In the genomic region with DNA sequence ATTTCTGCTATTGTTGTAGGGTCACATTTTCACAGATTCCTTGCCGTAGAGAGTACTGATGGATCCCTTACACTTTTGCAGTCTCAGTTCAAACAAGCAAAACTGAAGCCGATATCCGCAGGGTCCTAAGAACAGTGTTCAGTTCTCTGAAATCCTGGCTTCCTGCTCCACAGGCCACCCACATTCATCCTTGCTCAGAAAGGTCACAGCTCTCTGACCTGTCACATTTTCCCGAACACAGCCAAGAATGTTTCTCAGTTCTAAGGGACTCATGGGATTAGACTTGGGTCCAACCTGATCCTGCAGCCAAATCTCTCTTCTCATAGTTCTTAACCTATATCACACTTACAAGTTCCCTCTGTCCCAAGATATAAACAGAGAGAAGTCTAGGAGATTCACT, we compare ENCODE assay signal across 21 mouse cellular contexts.
DNase-seq lines count a peak whose midpoint lies in the region; ATAC-seq lines count a peak whose summit lies in the region.
"Had no signal": no experiment of that assay in that cellular context is flagged by ENCODE, and none has a peak within 500 bp of the region (broad histone marks: within the 10 kb centered on the region; RNA-seq: fewer than 3 reads in every experiment).

No protein-coding gene starts in this region.

- no peak overlapping the region for H3K4me3 ChIP-seq in kidney, embryonic 15.5 days (replicated peaks)
- H3K4me3 ChIP-seq in embryonic facial prominence, embryonic 11.5 days (ENCODE audit: low read depth, low read length), result no peak overlapping the region
- H3K4me3 ChIP-seq: embryonic facial prominence, embryonic 12.5 days; heart, embryonic 13.5 days; liver, embryonic 12.5 days; lung, embryonic 15.5 days; megakaryocyte, embryonic 14.5 days; neural tube, embryonic 12.5 days had no signal

- no peaks in the 10 kb centered on the region for H3K4me1 ChIP-seq in kidney, embryonic 15.5 days
- no peaks in the 10 kb centered on the region for H3K4me1 ChIP-seq in embryonic facial prominence, embryonic 11.5 days (ENCODE audit: control insufficient read depth, insufficient read depth, low read length)
- H3K4me1 ChIP-seq: embryonic facial prominence, embryonic 12.5 days; heart, embryonic 13.5 days; liver, embryonic 12.5 days; lung, embryonic 15.5 days; megakaryocyte, embryonic 14.5 days; neural tube, embryonic 12.5 days had no signal

- no peaks in the 10 kb centered on the region for H3K27me3 ChIP-seq in kidney, embryonic 15.5 days
- no peaks in the 10 kb centered on the region for H3K27me3 ChIP-seq in embryonic facial prominence, embryonic 11.5 days (ENCODE audit: control insufficient read depth, insufficient read depth, low read length)
- H3K27me3 ChIP-seq: embryonic facial prominence, embryonic 12.5 days; heart, embryonic 13.5 days; liver, embryonic 12.5 days; lung, embryonic 15.5 days; megakaryocyte, embryonic 14.5 days; neural tube, embryonic 12.5 days had no signal

- no peak for DNase-seq in kidney, adult 8-10 months
- peak; percentile 65 for DNase-seq in embryo, embryonic 10 days (ENCODE audit: low spot score)
- DNase-seq in embryonic facial prominence, embryonic 11.5 days (ENCODE audit: low spot score), result peak; percentile 38
- DNase-seq in mesoderm, embryonic 11.5 days (ENCODE audit: low read depth, low spot score), result peak; percentile 45
- DNase-seq in neural tube, embryonic 10.5 days (ENCODE audit: extremely low spot score, low spot score), result no peak
- no peak for DNase-seq in adrenal gland, adult 18-20 months (ENCODE audit: low spot score in 2 of 2)
- DNase-seq: cerebellum, adult 9-11 months; forebrain, postnatal 0 days; heart, adult 11 months; heart, postnatal 36 days; layer of hippocampus, postnatal 36 days; left cerebral cortex, postnatal 4 days; right cerebral cortex, postnatal 25 days; thymus, postnatal 4 days had no signal

- no peaks in the 10 kb centered on the region for H3K36me3 ChIP-seq in kidney, embryonic 15.5 days
- no peaks in the 10 kb centered on the region for H3K36me3 ChIP-seq in embryonic facial prominence, embryonic 11.5 days (replicated peaks; ENCODE audit: control insufficient read depth, insufficient read depth, low read depth, low read length)
- H3K36me3 ChIP-seq: embryonic facial prominence, embryonic 12.5 days; heart, embryonic 13.5 days; liver, embryonic 12.5 days; lung, embryonic 15.5 days; neural tube, embryonic 12.5 days had no signal

- no peak overlapping the region for H3K4me2 ChIP-seq in kidney, embryonic 15.5 days
- H3K4me2 ChIP-seq in embryonic facial prominence, embryonic 11.5 days (ENCODE audit: low read depth, low read length), result no peak overlapping the region
- H3K4me2 ChIP-seq: embryonic facial prominence, embryonic 12.5 days; heart, embryonic 13.5 days; liver, embryonic 12.5 days; lung, embryonic 15.5 days; neural tube, embryonic 12.5 days had no signal

- 34% methylated on average over 4 of the region's 4 CpGs for WGBS in kidney, embryonic 15.5 days
- 8% methylated on average over 4 of the region's 4 CpGs for WGBS in embryonic facial prominence, embryonic 11.5 days

- no peak overlapping the region for H3K9ac ChIP-seq in kidney, embryonic 15.5 days
- H3K9ac ChIP-seq in embryonic facial prominence, embryonic 11.5 days (replicated peaks; ENCODE audit: low read length), result no peak overlapping the region
- H3K9ac ChIP-seq: embryonic facial prominence, embryonic 12.5 days; forebrain, postnatal 0 days; heart, embryonic 13.5 days; liver, embryonic 12.5 days; lung, embryonic 15.5 days; neural tube, embryonic 12.5 days had no signal

- no peaks in the 10 kb centered on the region for H3K9me3 ChIP-seq in kidney, embryonic 15.5 days (replicated peaks)
- H3K9me3 ChIP-seq in embryonic facial prominence, embryonic 11.5 days (replicated peaks; ENCODE audit: control insufficient read depth, low read length), result no peaks in the 10 kb centered on the region
- H3K9me3 ChIP-seq: embryonic facial prominence, embryonic 12.5 days; heart, embryonic 13.5 days; liver, embryonic 12.5 days; lung, embryonic 15.5 days; megakaryocyte, embryonic 14.5 days; neural tube, embryonic 12.5 days had no signal

- no peak overlapping the region for H3K27ac ChIP-seq in kidney, embryonic 15.5 days
- no peak overlapping the region for H3K27ac ChIP-seq in embryonic facial prominence, embryonic 11.5 days (replicated peaks; ENCODE audit: low read depth, low read length)
- H3K27ac ChIP-seq: embryonic facial prominence, embryonic 12.5 days; heart, embryonic 13.5 days; liver, embryonic 12.5 days; lung, embryonic 15.5 days; neural tube, embryonic 12.5 days had no signal

- 0 out of 2 replicates have a peak, but pooled peaks have one; percentile 22 for ATAC-seq in kidney, embryonic 15.5 days (replicated peaks; ENCODE audit: low FRiP score)
- no peak for ATAC-seq in embryonic facial prominence, embryonic 11.5 days (replicated peaks; ENCODE audit: insufficient number of reproducible peaks, low FRiP score, low TSS enrichment, low read depth)
- ATAC-seq: forebrain, postnatal 0 days; liver, embryonic 12.5 days had no signal

Comparison
In these comparisons a context has a peak if more than half of its experiments do, and no peak if none do; other contexts are left out.
1. DNase-seq: peak in embryo, embryonic 10 days (single experiment), embryonic facial prominence, embryonic 11.5 days (single experiment) and mesoderm, embryonic 11.5 days (single experiment); none in kidney, adult 8-10 months (0 of 2), neural tube, embryonic 10.5 days (single experiment) and adrenal gland, adult 18-20 months (0 of 2).